Mouse (Mus musculus) kidney, postnatal 36 days (tissue): Measurements from ENCODE around the gene Irgq.
"Not testable (repeated sequence)": the region's sequence is repeated elsewhere in the genome, so short reads cannot be mapped to it uniquely, and the experiment has no call there.

ENCODE experiments used
- DNase-seq, 2 experiments: peaks; one replicate each; pipeline ENCODE4 v3.0.0; 2021 to 2022; ENCODE audit warnings: mixed read lengths in 2 of 2

The Irgq gene

GRCm38 (mm10) chr7:24530062-24530931 is at the start of gene Irgq:
Gene Irgq, plus strand, starts transcription at chr7:24530689.
- peak; percentile 99 for DNase-seq

GRCm38 (mm10) chr7:24480986-24481473 is 49.5 kb upstream of the Irgq start:
- no peak for DNase-seq

DNA sequence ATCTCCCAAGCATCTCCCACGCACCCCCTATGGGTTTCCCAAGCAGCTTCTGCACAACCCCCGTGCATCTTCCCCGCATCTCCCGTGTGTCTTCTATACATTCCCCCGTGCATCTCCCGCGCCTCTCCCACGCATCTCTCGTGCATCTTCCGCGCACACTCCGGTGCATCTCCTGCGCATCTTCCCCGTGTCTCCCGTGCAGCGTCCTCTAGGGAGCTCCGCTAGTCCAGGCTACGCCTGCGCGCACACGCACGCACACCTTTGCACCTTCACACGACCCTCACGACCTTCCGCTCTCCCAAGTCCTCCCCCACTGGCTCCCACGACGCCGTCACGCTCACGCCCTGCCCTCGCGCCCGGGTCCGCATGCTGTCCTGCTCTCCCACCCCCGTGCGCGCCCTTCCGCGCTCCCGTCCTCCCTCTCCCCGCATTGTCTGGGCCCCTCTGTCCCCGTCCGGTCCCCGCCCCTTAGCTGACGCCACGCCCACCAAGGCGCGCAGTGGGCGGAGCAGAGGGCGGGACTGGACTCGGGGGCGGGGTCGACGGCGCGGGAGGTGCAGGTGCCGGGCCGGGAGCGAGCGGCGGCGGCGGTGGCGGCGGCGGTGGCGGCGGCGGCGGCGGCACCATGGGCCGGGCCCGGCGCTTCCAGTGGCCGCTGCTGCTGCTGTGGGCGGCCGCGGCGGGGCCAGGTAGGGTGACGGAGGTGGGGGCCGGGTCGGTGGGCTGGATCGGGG is 48.8 kb upstream of the Irgq start, which contains the start of gene Cadm4:
Cadm4 (plus strand) TSS at position 550 of the 734 bp plus-strand sequence.
- DNase-seq, result peak; percentile 75 to 91

DNA sequence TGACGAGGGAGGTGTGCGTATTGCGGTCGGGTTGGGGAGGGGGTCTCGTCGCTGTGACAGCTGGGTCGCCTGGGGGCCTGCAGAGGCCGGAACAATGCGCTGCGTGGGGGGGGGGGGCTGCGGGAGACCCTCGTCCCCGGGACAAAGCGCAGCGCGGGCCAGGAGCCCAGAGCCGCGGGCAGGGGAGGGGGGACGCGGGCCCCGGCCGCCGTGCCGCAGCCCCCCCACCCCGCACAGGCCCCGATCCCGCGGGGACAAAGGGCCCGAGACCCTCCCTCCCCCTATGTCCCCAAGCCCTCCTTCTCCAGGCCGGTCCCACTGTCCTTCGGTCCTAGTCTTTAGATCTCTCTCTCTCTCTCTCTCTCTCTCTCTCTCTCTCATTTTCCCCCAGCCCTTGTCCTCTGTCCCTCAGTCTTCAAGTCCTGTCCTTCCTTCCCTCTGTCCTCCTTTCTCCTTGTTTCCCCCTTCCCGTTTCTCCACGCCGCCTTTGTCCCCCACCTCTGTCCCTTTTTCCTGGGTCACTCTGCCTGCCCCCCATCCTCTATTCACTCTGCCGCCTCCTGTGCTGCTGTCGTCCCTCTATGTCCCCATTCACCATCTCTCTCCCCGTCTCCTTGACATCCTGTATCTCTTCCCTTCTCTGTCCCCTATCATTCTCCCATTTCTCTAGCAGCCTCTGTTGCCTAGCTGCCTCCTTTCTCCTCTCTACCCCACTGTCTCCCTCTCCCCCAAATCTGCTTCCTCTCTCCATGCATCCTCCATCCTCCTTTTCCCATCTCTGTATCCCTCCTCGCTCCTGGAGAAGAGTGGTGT is 48.1 kb upstream of the Irgq start:
- DNase-seq, result no peak

- DNase-seq, result not testable (repeated sequence)
These were observed 47.2 kb upstream of the Irgq start for GRCm38 (mm10) chr7:24483291-24483690.

DNA sequence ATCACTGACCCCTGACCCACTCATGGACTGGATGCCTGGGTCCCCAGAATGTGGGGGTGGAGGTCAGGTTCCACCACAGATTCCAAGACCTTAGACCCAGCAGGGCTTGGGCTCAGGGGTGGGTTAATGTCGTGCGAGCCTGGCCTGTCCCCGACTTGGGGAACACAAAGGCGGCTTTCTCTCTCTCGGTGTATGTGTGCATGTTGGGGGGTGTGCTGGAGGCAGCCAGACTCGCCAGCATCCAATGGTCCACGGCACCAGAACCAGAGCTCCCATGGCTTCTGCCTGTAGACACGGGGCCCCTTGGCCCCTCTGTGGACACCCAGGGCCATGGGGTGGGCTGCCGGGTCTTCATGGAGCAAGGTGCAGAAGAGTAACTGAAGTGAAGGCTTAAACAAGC is 45.0 kb upstream of the Irgq start:
- DNase-seq, result no peak

DNA sequence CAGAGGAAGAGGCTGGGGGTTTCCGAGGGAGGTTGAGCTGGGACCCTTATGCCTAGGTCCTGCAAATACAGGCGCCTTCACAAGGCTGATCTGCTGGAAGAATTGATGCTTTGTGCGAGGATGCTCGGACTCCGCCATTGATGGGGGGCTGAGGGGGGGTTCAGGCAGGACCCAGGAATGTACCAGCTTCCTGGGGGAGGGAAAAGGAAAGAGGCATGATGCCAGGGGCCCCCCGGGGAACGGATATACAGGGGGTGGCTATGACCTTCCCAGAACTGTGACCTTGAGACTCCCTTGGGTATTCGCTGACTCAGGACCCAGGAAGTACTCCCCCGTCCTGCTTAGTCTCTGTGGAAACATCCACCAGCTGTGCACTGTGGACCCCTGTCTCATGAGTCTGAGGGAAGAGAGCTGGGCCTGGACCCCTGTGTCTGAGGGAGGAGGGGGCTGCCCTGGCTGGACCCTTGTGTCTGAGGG is 43.8 kb upstream of the Irgq start:
- no peak for DNase-seq

DNA sequence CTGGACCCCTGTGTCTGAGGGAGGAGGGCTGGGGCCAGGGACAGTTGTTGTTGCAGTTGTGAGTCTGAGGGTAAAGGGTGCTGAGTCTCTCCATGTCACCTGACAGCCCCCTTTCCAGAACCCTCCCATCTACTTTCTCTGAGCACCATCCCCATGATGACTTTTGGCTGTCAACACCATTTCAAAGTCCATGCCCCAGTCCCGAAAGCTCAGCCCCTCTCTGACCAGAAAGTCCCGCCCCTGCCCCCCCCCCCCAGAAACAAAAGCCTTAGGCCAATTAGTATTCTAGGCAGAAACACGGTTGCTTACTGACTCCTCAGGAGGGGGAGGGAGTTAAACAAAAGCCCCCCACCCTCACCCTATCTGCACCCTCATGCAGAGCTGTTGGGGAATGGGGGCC is 43.1 kb upstream of the Irgq start:
- DNase-seq, result peak in 1 of 2 experiments; percentile 30

GRCm38 (mm10) chr7:24488303-24488702 is 42.2 kb upstream of the Irgq start:
- DNase-seq, result no peak

DNA sequence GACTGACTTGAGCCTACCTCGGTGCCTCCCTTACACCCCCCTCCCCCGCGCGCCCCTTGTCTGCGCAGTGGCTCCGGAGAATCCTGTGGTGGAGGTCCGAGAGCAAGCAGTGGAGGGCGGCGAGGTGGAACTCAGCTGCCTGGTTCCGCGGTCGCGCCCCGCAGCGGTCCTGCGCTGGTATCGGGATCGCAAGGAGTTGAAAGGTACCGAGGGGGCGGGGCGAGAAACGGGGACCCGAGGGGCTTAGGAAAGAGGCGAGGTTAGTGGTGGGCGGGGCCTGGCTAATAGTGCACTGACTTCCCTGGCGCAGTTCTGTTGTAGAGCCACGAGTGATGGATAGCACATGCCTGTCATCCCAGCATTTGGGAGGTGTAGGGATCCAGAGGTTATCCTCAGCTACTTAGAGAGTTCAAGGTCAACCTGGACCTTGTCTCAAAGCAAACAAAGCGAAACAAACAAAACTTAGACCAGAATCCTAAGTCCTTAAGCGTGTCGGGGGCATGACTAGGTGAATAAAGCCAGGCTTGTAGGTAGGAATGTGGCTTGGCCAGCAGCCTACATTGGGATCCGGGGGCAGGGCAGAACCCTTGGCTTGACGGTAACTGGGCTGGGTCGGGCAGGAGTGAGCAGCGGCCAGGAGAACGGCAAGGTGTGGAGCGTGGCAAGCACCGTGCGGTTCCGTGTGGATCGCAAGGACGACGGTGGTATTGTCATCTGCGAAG is 30.5 kb upstream of the Irgq start:
- peak; percentile 28 to 58 for DNase-seq

DNA sequence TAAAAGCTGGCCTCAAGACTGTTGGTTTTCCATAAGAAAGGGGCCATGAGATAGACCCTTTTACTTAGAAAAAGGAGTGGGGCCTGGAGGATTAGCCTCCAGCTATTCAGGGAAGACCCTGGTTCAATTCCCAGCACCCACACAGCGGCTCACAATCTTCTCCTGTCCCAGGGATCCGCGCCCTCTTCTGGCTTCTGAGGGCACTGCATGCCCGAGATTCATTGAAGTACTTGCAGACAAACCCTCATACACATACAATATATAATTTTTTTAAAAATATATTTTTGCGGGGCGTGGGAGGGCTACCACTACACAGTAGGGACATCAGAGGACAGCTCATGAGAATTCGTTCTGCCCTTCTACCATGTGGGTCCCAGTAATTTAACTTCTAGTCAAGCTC is 29.6 kb upstream of the Irgq start:
- peak in 1 of 2 experiments; percentile 68 for DNase-seq

- peak in 1 of 2 experiments; percentile 66 for DNase-seq
These were observed 29.0 kb upstream of the Irgq start for GRCm38 (mm10) chr7:24501492-24501891.

DNA sequence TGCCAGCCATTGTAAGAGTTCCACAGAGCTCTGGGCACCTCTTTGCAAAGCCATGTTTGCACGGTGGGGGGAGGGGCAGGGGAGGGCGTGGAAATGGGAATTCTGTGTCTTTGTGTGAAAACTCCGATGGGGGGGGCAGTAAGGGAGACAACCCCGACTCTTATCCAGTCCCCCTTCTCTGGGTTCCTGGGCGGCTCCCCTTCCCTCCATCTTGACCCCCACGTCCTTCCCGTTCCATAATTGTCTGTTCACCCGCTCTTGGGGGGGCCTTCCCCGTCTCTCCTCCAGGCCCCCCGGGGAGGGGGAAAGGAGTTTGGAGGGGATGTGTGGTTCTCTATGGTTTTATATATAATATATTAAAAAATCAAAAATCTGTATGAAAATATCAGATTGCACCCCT is 26.5 kb upstream of the Irgq start:
- DNase-seq, result no peak

- no peak for DNase-seq
These were observed 25.6 kb upstream of the Irgq start for GRCm38 (mm10) chr7:24504868-24505267.

DNA sequence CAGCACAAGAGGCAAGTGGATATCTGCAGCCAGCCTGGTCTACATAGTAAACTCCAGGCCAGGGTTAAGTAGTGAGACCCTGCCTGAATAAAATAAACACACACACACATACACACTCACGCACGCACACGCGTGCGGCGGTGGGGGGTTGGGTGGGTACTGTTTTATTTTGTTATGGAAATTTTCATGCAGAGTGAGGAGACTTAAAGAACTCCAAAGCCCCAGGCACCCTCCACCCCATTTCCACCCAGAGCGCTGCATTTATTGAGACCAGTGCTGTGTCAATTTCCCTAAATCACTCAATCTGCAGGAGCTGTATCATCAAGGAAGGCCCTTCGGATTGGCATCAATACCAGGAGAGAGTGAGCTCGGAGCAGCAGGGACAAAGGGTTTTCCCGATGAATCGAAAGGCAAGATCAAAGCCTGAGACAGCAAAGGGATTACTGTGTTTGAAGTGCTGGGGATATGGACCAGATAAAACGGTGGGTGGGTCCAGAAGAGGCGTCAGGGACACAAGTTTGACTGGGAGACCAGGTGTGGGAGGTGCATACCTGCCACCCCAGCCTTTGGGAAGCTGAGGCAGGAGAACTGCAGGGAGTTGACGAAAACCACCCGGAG is 24.9 kb upstream of the Irgq start:
- DNase-seq, result no peak

- DNase-seq, result peak; percentile 10 to 48
These were observed 24.4 kb upstream of the Irgq start for GRCm38 (mm10) chr7:24506065-24506459.

GRCm38 (mm10) chr7:24506476-24506837 is 24.0 kb upstream of the Irgq start:
- peak; percentile 66 to 70 for DNase-seq

GRCm38 (mm10) chr7:24506838-24507725 is 23.4 kb upstream of the Irgq start, which contains the start of gene Zfp428:
Gene Zfp428, plus strand, starts transcription at chr7:24507006.
- peak; percentile 90 to 96 for DNase-seq

DNA sequence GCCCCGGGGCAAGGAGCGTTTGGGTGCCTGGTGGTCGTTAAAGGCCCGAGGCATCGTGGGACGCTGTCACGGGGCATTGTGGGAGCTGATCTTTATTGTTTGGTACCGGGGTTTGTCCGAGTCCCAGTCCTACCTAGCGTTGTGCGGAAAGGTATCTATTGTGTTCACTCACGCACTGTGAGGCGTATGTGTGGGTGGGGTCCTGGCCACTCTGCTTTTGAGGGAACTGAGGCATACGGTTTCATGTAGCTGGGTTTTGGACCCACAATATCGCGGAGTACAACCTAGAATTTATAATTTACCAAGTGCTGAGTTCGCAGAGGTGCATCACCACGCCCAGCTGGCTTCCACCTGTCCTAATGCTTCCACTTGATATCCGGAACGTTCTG is 22.8 kb upstream of the Irgq start:
- peak; percentile 9 to 23 for DNase-seq

DNA sequence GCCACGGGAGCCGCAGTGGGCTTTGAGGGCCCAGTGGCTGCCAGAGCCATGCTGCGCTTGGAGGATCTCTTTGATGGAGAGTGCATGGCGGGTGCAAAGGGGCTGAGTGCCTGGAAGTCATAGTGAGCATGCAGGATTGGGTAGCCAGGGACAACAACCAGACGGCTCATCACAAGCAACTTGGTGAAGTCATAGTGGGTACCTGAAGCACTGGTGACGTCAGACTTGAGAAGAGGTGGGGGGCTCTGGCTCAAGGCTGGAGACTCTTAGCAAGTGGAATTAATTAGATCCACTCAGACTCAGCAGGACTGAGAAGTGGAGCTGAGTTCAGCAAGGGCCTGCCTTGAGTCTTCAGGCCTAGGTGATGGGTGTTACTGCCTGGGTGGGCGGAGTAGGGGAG is 18.1 kb upstream of the Irgq start, which contains the start of gene AC161166.1:
AC161166.1 (minus strand) TSS at position 101 of the 400 bp plus-strand sequence.
- DNase-seq, result no peak
